Mouse (Mus musculus): ENCODE data around the gene Sema6d.
"Not testable (repeated sequence)": the region's sequence is repeated elsewhere in the genome, so short reads cannot be mapped to it uniquely, and the experiment has no call there.

Gene Sema6d

GRCm38 (mm10) chr2:124293601-124294000, 203.8 kb downstream of the Sema6d start:
- DNase-seq (ENCODE audit: low read depth), result no peak

- no peak for DNase-seq (ENCODE audit: low read depth)
These were observed 208.6 kb downstream of the Sema6d start for GRCm38 (mm10) chr2:124298351-124298750.

- DNase-seq (ENCODE audit: low read depth), result no peak
These were observed 209.1 kb downstream of the Sema6d start for GRCm38 (mm10) chr2:124298872-124299271.

GRCm38 (mm10) chr2:124308605-124309004, 218.8 kb downstream of the Sema6d start:
- no peak for DNase-seq (ENCODE audit: low read depth)

GRCm38 (mm10) chr2:124309361-124310128, 219.8 kb downstream of the Sema6d start:
- DNase-seq (ENCODE audit: low read depth), result no peak

GRCm38 (mm10) chr2:124322528-124323215, 232.9 kb downstream of the Sema6d start:
- DNase-seq (ENCODE audit: low read depth), result no peak

GRCm38 (mm10) chr2:124324107-124324724, 234.4 kb downstream of the Sema6d start:
- DNase-seq (ENCODE audit: low read depth), result no peak

GRCm38 (mm10) chr2:124329473-124330130, 239.8 kb downstream of the Sema6d start:
- no peak for DNase-seq (ENCODE audit: low read depth)

- DNase-seq (ENCODE audit: low read depth), result no peak
These were observed 243.1 kb downstream of the Sema6d start for GRCm38 (mm10) chr2:124332890-124333289.

GRCm38 (mm10) chr2:124334655-124335054, 244.9 kb downstream of the Sema6d start:
- not testable (repeated sequence) for DNase-seq (ENCODE audit: low read depth)

- no peak for DNase-seq (ENCODE audit: low read depth)
These were observed 248.5 kb downstream of the Sema6d start for GRCm38 (mm10) chr2:124338296-124338695.

GRCm38 (mm10) chr2:124354191-124354590, 264.4 kb downstream of the Sema6d start:
- DNase-seq (ENCODE audit: low read depth), result no peak

- no peak for DNase-seq (ENCODE audit: low read depth)
These were observed 264.9 kb downstream of the Sema6d start for GRCm38 (mm10) chr2:124354716-124355115.

GRCm38 (mm10) chr2:124369291-124369690, 279.5 kb downstream of the Sema6d start:
- DNase-seq (ENCODE audit: low read depth), result no peak

GRCm38 (mm10) chr2:124369991-124370390, 280.2 kb downstream of the Sema6d start:
- DNase-seq (ENCODE audit: low read depth), result no peak

GRCm38 (mm10) chr2:124371363-124371762, 281.6 kb downstream of the Sema6d start:
- DNase-seq (ENCODE audit: low read depth), result no peak

- no peak for DNase-seq (ENCODE audit: low read depth)
These were observed 295.3 kb downstream of the Sema6d start for GRCm38 (mm10) chr2:124385053-124385452.

GRCm38 (mm10) chr2:124385722-124386121, 296.0 kb downstream of the Sema6d start:
- DNase-seq (ENCODE audit: low read depth), result no peak

GRCm38 (mm10) chr2:124388269-124388668, 298.5 kb downstream of the Sema6d start:
- no peak for DNase-seq (ENCODE audit: low read depth)

- no peak for DNase-seq (ENCODE audit: low read depth)
These were observed 307.0 kb downstream of the Sema6d start for GRCm38 (mm10) chr2:124396733-124397132.

- DNase-seq (ENCODE audit: low read depth), result no peak
These were observed 307.5 kb downstream of the Sema6d start for GRCm38 (mm10) chr2:124397304-124397703.

- no peak for DNase-seq (ENCODE audit: low read depth)
These were observed 309.8 kb downstream of the Sema6d start for GRCm38 (mm10) chr2:124399611-124400010.

Measured in induced T-regulatory cell, adult 2 months (primary cell).